Mouse (Mus musculus): ENCODE data around the gene Olfr329-ps. TPM values are rescaled to one million over a fixed set of nuclear protein-coding genes. Genes with fewer than 3 reads are reported as not detected.

The Olfr329-ps gene
- polyA plus RNA-seq (2017; shearing (Covaris generic)): not detected

DNA sequence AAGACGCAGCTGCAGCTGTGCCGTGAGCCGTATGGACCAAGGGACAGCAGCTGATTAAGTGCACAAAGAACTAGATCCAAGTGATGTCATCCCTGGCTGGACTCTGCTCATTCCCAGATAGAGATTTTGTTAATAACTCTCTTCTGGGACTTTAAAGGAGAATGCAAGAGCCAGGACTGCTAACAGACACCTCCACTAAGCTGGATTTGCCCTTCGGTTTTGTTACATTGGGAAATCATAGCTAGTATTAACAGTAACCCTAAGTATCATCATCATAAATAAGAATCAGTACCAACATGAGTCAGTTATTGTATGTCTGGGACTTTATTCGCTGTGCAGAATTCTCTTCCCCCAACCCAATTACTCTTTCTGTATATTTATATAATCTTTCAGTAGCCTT lies at the start of gene Olfr329-ps:
Olfr329-ps (minus strand) TSS at position 101 of the 400 bp plus-strand sequence.

DNA sequence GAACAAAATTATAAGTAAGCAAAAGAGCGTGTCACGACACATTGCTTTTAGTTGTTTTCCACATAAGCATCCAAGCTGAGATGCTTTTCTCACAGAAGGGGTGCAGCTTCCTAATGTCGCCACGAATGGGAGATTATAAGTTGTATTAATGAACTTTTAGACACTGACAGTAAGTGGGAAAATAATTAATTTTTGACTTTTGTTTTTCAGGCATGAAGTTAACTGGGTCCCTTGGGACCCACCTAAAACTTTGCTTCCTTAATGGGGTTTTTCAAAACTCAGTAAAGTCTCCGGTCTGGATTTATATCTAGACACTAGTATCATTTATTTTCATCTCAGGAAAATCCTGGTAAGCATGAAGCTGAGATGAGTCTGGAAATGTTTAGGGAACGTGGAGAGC lies 48.6 kb upstream of the Olfr329-ps start, which contains the start of gene Olfr324:
Olfr324 (plus strand) TSS at position 301 of the 400 bp plus-strand sequence.

DNA sequence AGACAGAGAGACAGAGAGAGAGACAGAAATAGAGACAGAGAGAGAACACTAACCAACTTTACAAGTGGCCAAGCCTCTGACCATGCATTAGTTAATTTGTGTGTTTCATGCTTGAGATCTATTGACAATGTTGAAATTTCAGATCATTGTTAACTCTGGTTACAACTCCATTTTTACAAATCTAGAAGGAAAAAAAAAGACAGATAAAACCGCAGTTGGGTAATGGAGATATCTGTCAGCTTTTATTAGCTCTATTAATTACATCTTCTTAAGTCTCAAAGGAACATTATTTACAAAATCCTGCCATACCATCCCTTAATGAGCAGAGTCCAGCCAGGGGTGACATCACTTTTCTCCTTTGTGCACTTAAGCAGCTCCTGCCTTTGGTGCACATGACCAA lies 31.2 kb upstream of the Olfr329-ps start, which contains the start of gene Olfr325:
Olfr325 (plus strand) TSS at position 301 of the 400 bp plus-strand sequence.

DNA sequence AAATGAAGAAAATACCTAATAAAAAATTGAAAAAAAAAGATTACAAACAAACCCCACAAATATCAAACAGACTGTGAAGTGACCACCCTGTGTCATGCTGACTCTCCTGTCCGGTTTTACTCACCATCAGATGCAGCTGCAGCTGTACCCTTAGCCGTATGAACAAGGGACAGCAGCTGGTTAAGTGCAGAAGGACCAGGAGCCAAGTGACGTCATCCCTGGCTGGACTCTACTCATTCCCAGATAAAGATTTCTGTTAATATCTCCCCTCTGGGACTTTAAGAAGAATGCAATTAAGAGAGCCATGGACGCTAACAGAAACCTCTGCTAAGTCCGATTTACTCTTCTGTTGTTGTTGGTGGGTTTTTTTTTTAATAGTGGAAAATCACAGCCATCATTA lies 24.2 kb upstream of the Olfr329-ps start, which contains the start of gene Olfr224:
Olfr224 (minus strand) TSS at position 149 of the 400 bp plus-strand sequence.

DNA sequence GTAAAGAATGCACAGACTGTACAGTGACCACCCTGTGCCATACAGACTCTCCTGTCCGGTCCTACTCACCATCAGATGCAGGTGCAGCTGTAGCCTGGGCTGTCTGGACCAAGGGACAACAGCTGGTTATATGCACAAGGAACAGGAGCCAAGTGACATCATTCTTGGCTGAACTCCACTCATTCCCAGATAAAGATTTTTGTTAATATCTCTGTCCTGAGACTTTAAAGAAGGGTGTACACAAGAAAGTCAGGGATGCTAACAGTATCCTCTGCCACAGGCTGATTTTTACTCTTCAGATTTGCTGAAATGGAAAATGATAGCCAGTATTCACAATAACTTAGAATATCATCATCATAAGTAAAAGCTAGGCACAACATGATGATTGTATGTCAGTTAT lies 9.3 kb upstream of the Olfr329-ps start, which contains the start of gene Olfr328:
Olfr328 (minus strand) TSS at position 101 of the 400 bp plus-strand sequence.

DNA sequence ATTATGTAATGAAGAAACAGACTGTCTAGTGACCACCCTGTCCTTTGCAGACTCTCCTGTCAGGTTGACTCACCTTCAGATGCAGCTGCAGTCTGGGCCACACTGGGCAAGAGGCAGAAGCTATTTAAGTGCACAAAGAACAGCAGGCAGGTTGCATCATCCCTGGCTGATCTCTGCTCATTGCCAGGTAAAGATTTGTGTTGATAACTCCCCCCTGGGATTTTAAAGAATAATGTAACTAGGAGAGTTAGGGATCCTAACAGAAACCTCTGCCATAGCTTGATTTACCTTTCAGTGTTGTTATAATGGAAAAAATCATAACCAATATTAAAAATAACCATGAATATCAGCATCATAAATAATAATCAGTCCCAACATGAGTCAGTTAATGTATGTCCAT lies 11.5 kb downstream of the Olfr329-ps start, which contains the start of gene Olfr330:
Olfr330 (minus strand) TSS at position 101 of the 400 bp plus-strand sequence.

DNA sequence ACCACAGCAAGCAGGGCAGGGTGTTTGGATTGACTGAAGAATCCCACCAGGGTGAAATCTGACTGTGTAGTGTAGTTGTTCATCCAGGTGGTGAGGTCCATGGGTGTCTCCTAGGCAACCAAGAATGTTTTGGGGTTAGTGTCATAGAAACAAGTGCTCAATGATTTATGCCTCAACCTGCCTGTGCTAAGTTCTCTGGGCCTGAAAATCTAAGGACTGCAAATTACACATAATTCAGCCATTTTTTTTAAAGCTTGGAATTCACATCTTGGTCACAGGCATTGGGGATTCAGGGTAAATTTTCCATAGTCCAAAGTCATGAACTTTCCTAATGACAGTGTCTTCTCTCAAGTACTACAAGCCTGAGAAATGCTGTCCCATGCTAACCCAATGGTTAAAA lies 43.8 kb downstream of the Olfr329-ps start, which contains the start of gene Olfr331:
Olfr331 (minus strand) TSS at position 101 of the 400 bp plus-strand sequence.

DNA sequence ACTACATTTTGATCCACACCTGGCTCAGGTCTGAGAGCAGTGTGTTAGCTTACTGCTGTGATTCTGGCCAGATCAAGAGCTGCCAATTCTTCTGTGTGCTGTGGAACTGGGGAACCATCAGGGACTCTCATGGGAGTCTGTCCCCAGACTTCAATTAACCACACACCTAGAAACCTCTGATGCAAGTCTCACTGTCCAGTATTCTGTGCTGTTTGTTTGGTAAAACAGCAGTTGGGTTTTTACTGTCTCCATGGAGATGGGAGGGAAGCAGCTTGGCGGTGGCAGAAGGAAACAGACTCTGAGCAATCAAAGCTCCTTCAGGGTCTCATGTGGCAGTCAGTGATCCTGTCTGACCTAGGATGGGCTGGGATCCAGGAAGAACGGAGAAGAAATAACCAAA lies 53.8 kb downstream of the Olfr329-ps start, which contains the start of gene Olfr332:
Olfr332 (minus strand) TSS at position 101 of the 400 bp plus-strand sequence.

Other genes starting within 250 kb of the Olfr329-ps start
- gene Zfp692, start 239.4 kb downstream of the Olfr329-ps start, polyA plus RNA-seq (2017; shearing (Covaris generic)): 51.1 TPM
- 44.2 TPM for gene Zfp672, start 216.1 kb downstream of the Olfr329-ps start, polyA plus RNA-seq (2017; shearing (Covaris generic))
- 21.6 TPM for gene Sh3bp5l, start 215.7 kb downstream of the Olfr329-ps start, polyA plus RNA-seq (2017; shearing (Covaris generic))
- gene Lypd8, start 167.4 kb downstream of the Olfr329-ps start, polyA plus RNA-seq (2017; shearing (Covaris generic)): not detected
- gene 1810065E05Rik, start 125.3 kb downstream of the Olfr329-ps start, polyA plus RNA-seq (2017; shearing (Covaris generic)): not detected
- gene Gm12253, start 113.9 kb downstream of the Olfr329-ps start, polyA plus RNA-seq (2017; shearing (Covaris generic)): 0.13 TPM
- not detected for gene Lypd9, start 93.5 kb downstream of the Olfr329-ps start, polyA plus RNA-seq (2017; shearing (Covaris generic))
- gene Olfr30, start 84.2 kb downstream of the Olfr329-ps start, polyA plus RNA-seq (2017; shearing (Covaris generic)): not detected
- gene Olfr332, start 53.9 kb downstream of the Olfr329-ps start, polyA plus RNA-seq (2017; shearing (Covaris generic)): not detected
- gene Olfr331, start 43.9 kb downstream of the Olfr329-ps start, polyA plus RNA-seq (2017; shearing (Covaris generic)): not detected
- 0.17 TPM for gene Olfr330, start 11.6 kb downstream of the Olfr329-ps start, polyA plus RNA-seq (2017; shearing (Covaris generic))
- not detected for gene Olfr328, start 9.2 kb upstream of the Olfr329-ps start, polyA plus RNA-seq (2017; shearing (Covaris generic))
- not detected for gene Olfr224, start 24.1 kb upstream of the Olfr329-ps start, polyA plus RNA-seq (2017; shearing (Covaris generic))
- gene Olfr325, start 31.3 kb upstream of the Olfr329-ps start, polyA plus RNA-seq (2017; shearing (Covaris generic)): not detected
- gene Olfr324, start 48.7 kb upstream of the Olfr329-ps start, polyA plus RNA-seq (2017; shearing (Covaris generic)): not detected
- not detected for gene 2210407C18Rik, start 69.7 kb upstream of the Olfr329-ps start, polyA plus RNA-seq (2017; shearing (Covaris generic))
- not detected for gene Olfr323, start 84.1 kb upstream of the Olfr329-ps start, polyA plus RNA-seq (2017; shearing (Covaris generic))
- not detected for gene Trim58, start 94.0 kb upstream of the Olfr329-ps start, polyA plus RNA-seq (2017; shearing (Covaris generic))
- gene Olfr322, start 112.4 kb upstream of the Olfr329-ps start, polyA plus RNA-seq (2017; shearing (Covaris generic)): not detected
- not detected for gene Olfr320, start 134.7 kb upstream of the Olfr329-ps start, polyA plus RNA-seq (2017; shearing (Covaris generic))
- gene Olfr319, start 152.7 kb upstream of the Olfr329-ps start, polyA plus RNA-seq (2017; shearing (Covaris generic)): not detected
- gene Olfr318, start 177.6 kb upstream of the Olfr329-ps start, polyA plus RNA-seq (2017; shearing (Covaris generic)): not detected
- gene Olfr317, start 192.8 kb upstream of the Olfr329-ps start, polyA plus RNA-seq (2017; shearing (Covaris generic)): not detected
- not detected for gene Olfr316, start 206.3 kb upstream of the Olfr329-ps start, polyA plus RNA-seq (2017; shearing (Covaris generic))
- gene Olfr315, start 226.8 kb upstream of the Olfr329-ps start, polyA plus RNA-seq (2017; shearing (Covaris generic)): not detected
- gene Olfr314, start 236.5 kb upstream of the Olfr329-ps start, polyA plus RNA-seq (2017; shearing (Covaris generic)): not detected